Comparison of ENCODE assay signal across 9 mouse cellular contexts in genomic region chr16:96103036-96103435, GRCm38 (mm10). TPM values are rescaled to one million over a fixed set of nuclear protein-coding genes. Genes with fewer than 3 reads are reported as not detected.
DNase-seq lines count a peak whose midpoint lies in the region; ATAC-seq and TF ChIP-seq lines count a peak whose summit lies in the region.
"Had no signal": no experiment of that assay in that cellular context is flagged by ENCODE, and none has a peak within 500 bp of the region (broad histone marks: within the 10 kb centered on the region; RNA-seq: fewer than 3 reads in every experiment).

No protein-coding gene starts in this region.

- H3K27me3 ChIP-seq in kidney, postnatal 0 days (ENCODE audit: insufficient read depth, low read length): no peaks in the 10 kb centered on the region
- H3K27me3 ChIP-seq in kidney, embryonic 14.5 days (ENCODE audit: control insufficient read depth, insufficient read depth, low read length): no peaks in the 10 kb centered on the region
- H3K27me3 ChIP-seq in C2C12 (ENCODE audit: control insufficient read depth, insufficient read depth, insufficient read length): no peaks in the 10 kb centered on the region
- H3K27me3 ChIP-seq in E14TG2a.4 (ENCODE audit: insufficient read depth, low read length): no peaks in the 10 kb centered on the region
- H3K27me3 ChIP-seq in lung, postnatal 0 days (replicated peaks; ENCODE audit: insufficient read depth, low read length): no peaks in the 10 kb centered on the region
- H3K27me3 ChIP-seq: limb, embryonic 12.5 days had no signal

- no peak overlapping the region for H3K4me2 ChIP-seq in kidney, postnatal 0 days (ENCODE audit: low read length)
- H3K4me2 ChIP-seq in kidney, embryonic 14.5 days (replicated peaks; ENCODE audit: low read depth, low read length): no peak overlapping the region
- no peak overlapping the region for H3K4me2 ChIP-seq in lung, postnatal 0 days (replicated peaks; ENCODE audit: low read depth, low read length)
- H3K4me2 ChIP-seq: limb, embryonic 12.5 days had no signal

- peak; percentile 70 for TF ChIP-seq CTCF in kidney, postnatal 0 days (IDR thresholded peaks at IDR 0.05; ENCODE audit: low read depth)
- TF ChIP-seq CTCF in C2C12 (IDR thresholded peaks at IDR 0.05; ENCODE audit: control insufficient read depth, insufficient read depth, insufficient read length) (peak; percentile 26), E14TG2a.4 (conservative IDR thresholded peaks at IDR 0.05; ENCODE audit: low read length) (peak; percentile 68)
- TF ChIP-seq CTCF in lung, postnatal 0 days (IDR thresholded peaks at IDR 0.05): peak; percentile 70

- WGBS in kidney, postnatal 0 days: 44% methylated on average over 2 of the region's 2 CpGs
- 48% methylated on average over 2 of the region's 2 CpGs for WGBS in kidney, embryonic 14.5 days
- 40% methylated on average over 2 of the region's 2 CpGs for WGBS in lung, postnatal 0 days

- ATAC-seq in kidney, postnatal 0 days (replicated peaks; ENCODE audit: low FRiP score, low read depth): no peak
- no peak for ATAC-seq in kidney, embryonic 14.5 days (ENCODE audit: low FRiP score, low TSS enrichment)
- ATAC-seq in lung, postnatal 0 days: no peak

- H3K79me3 ChIP-seq in C2C12 (ENCODE audit: low read depth): no peaks in the 10 kb centered on the region

- TF ChIP-seq EP300 in lung, postnatal 0 days (IDR thresholded peaks at IDR 0.05): no peak

- DNase-seq in kidney, postnatal 0 days (ENCODE audit: low spot score): peak; percentile 56
- peak; percentile 51 for DNase-seq in lung, postnatal 0 days (ENCODE audit: low spot score)
- no peak for DNase-seq in c-Kit-positive CD71-positive TER-119-positive erythroid progenitor cells, embryonic 14.5 days (ENCODE audit: low spot score)
- DNase-seq in cerebellum, adult 8-10 months: no peak

- no peak overlapping the region for H3K27ac ChIP-seq in kidney, postnatal 0 days
- no peak overlapping the region for H3K27ac ChIP-seq in kidney, embryonic 14.5 days (ENCODE audit: low read depth, low read length)
- H3K27ac ChIP-seq in lung, postnatal 0 days (ENCODE audit: low read length): no peak overlapping the region
- H3K27ac ChIP-seq: limb, embryonic 12.5 days had no signal

- no peaks in the 10 kb centered on the region for H3K9me3 ChIP-seq in kidney, postnatal 0 days (replicated peaks; ENCODE audit: low read length)
- no peaks in the 10 kb centered on the region for H3K9me3 ChIP-seq in kidney, embryonic 14.5 days (ENCODE audit: control insufficient read depth, low read length)
- H3K9me3 ChIP-seq in E14TG2a.4 (ENCODE audit: low read length): no peaks in the 10 kb centered on the region
- no peaks in the 10 kb centered on the region for H3K9me3 ChIP-seq in lung, postnatal 0 days (ENCODE audit: low read length)
- H3K9me3 ChIP-seq: limb, embryonic 12.5 days had no signal

- no peak overlapping the region for H3K4me3 ChIP-seq in kidney, postnatal 0 days (replicated peaks; ENCODE audit: low read depth, low read length)
- H3K4me3 ChIP-seq in kidney, embryonic 14.5 days (ENCODE audit: low read length): no peak overlapping the region
- H3K4me3 ChIP-seq in C2C12 (ENCODE audit: insufficient read depth, poor library complexity, severe bottlenecking) (no peak overlapping the region), E14TG2a.4 (replicated peaks; ENCODE audit: low read length) (no peak overlapping the region)
- H3K4me3 ChIP-seq in lung, postnatal 0 days (ENCODE audit: low read depth, low read length): no peak overlapping the region
- H3K4me3 ChIP-seq: erythroblast, embryonic 14.5 days; limb, embryonic 12.5 days had no signal

- no peaks in the 10 kb centered on the region for H3K36me3 ChIP-seq in kidney, postnatal 0 days (ENCODE audit: insufficient read depth, low read length)
- no peaks in the 10 kb centered on the region for H3K36me3 ChIP-seq in kidney, embryonic 14.5 days (ENCODE audit: control insufficient read depth, insufficient read depth, low read length)
- H3K36me3 ChIP-seq in C2C12 (ENCODE audit: control insufficient read depth, insufficient read depth) (no peaks in the 10 kb centered on the region), E14TG2a.4 (ENCODE audit: insufficient read depth, low read length) (no peaks in the 10 kb centered on the region)
- H3K36me3 ChIP-seq in lung, postnatal 0 days (ENCODE audit: insufficient read depth, low read length): no peaks in the 10 kb centered on the region
- H3K36me3 ChIP-seq: limb, embryonic 12.5 days had no signal

- H3K79me2 ChIP-seq in C2C12 (ENCODE audit: control insufficient read depth, insufficient read depth): no peaks in the 10 kb centered on the region

- no peak overlapping the region for H3ac ChIP-seq in C2C12 (ENCODE audit: control insufficient read depth, insufficient read length, low read depth)

- no peak overlapping the region for H3K9ac ChIP-seq in kidney, postnatal 0 days (ENCODE audit: low read depth, low read length)
- H3K9ac ChIP-seq in kidney, embryonic 14.5 days (ENCODE audit: low read depth, low read length): no peak overlapping the region
- H3K9ac ChIP-seq in lung, postnatal 0 days (replicated peaks; ENCODE audit: low read depth): no peak overlapping the region
- H3K9ac ChIP-seq: limb, embryonic 12.5 days had no signal

- no peaks in the 10 kb centered on the region for H3K4me1 ChIP-seq in kidney, postnatal 0 days (replicated peaks; ENCODE audit: insufficient read depth, low read length)
- no peaks in the 10 kb centered on the region for H3K4me1 ChIP-seq in kidney, embryonic 14.5 days (ENCODE audit: control insufficient read depth, insufficient read depth, low read length)
- H3K4me1 ChIP-seq in E14TG2a.4 (replicated peaks; ENCODE audit: low read depth, low read length): peaks cover 15% of the 10 kb centered on the region
- H3K4me1 ChIP-seq in lung, postnatal 0 days (ENCODE audit: insufficient read depth, low read depth, low read length): no peaks in the 10 kb centered on the region
- H3K4me1 ChIP-seq: limb, embryonic 12.5 days had no signal

TF ChIP-seq in C2C12, 6 proteins besides CTCF, POLR2A, EP300 and RAD21:
- TF ChIP-seq MYOG (IDR thresholded peaks at IDR 0.05; ENCODE audit: control insufficient read depth, extremely low read depth, insufficient read length) (no peak), MAX (IDR thresholded peaks at IDR 0.05) (no peak), MYOD1 (IDR thresholded peaks at IDR 0.05; ENCODE audit: control insufficient read depth, insufficient read length, low read depth) (no peak), CEBPB (IDR thresholded peaks at IDR 0.05; ENCODE audit: low read depth) (no peak), USF1 (IDR thresholded peaks at IDR 0.05; ENCODE audit: low read depth) (no peak), FOSL1 (IDR thresholded peaks at IDR 0.05; ENCODE audit: insufficient read depth, low read length, poor library complexity, severe bottlenecking) (no peak)

RNA-seq across cellular contexts. Expression of gene Brwd1, which starts 20.7 kb away (rescaled TPM):
- 45.4 and 52.8 TPM in 2 replicates for polyA plus RNA-seq in kidney, postnatal 0 days (2015; fragmentation: Nextera tagmentation; extraction: Ambion mirVana)
- 82.3 and 116 TPM in 2 replicates for polyA plus RNA-seq in kidney, embryonic 14.5 days (2014; fragmentation: Nextera tagmentation; extraction: Ambion mirVana)
- 11.1 TPM for polyA plus RNA-seq in C2C12 (2012; fragmentation: generic; extraction: Trizol)
- 38.2 and 42.5 TPM in 2 replicates for polyA plus RNA-seq in lung, postnatal 0 days (2015; fragmentation: Nextera tagmentation; extraction: Ambion mirVana)

RNA-seq across cellular contexts. Expression of gene Hmgn1, which starts 24.5 kb away (rescaled TPM):
- polyA plus RNA-seq in kidney, postnatal 0 days (2015; fragmentation: Nextera tagmentation; extraction: Ambion mirVana): 551 and 628 TPM in 2 replicates
- 746 and 807 TPM in 2 replicates for polyA plus RNA-seq in kidney, embryonic 14.5 days (2014; fragmentation: Nextera tagmentation; extraction: Ambion mirVana)
- 325 TPM for polyA plus RNA-seq in C2C12 (2012; fragmentation: generic; extraction: Trizol)
- polyA plus RNA-seq in lung, postnatal 0 days (2015; fragmentation: Nextera tagmentation; extraction: Ambion mirVana): 279 and 307 TPM in 2 replicates

RNA-seq across cellular contexts. Expression of gene Wrb, which starts 42.2 kb away (rescaled TPM):
- 47.8 and 55.9 TPM in 2 replicates for polyA plus RNA-seq in kidney, postnatal 0 days (2015; fragmentation: Nextera tagmentation; extraction: Ambion mirVana)
- polyA plus RNA-seq in kidney, embryonic 14.5 days (2014; fragmentation: Nextera tagmentation; extraction: Ambion mirVana): 68.5 and 75.6 TPM in 2 replicates
- polyA plus RNA-seq in C2C12 (2012; fragmentation: generic; extraction: Trizol): 58.0 TPM
- 25.3 and 28.6 TPM in 2 replicates for polyA plus RNA-seq in lung, postnatal 0 days (2015; fragmentation: Nextera tagmentation; extraction: Ambion mirVana)

Comparison
In these comparisons a context has a peak if more than half of its experiments do, and no peak if none do; other contexts are left out.
1. DNase-seq: peak in kidney, postnatal 0 days (single experiment) and lung, postnatal 0 days (single experiment); none in c-Kit-positive CD71-positive TER-119-positive erythroid progenitor cells, embryonic 14.5 days (single experiment) and cerebellum, adult 8-10 months (single experiment).
2. Peak in every context shown above with its lines, with median percentiles within 50 percentile points of each other: CTCF ChIP-seq.